Mouse (Mus musculus) cerebellum, adult 2 months (tissue): Measurements from ENCODE around the gene Ppp1r35.

Source experiments
- CTCF ChIP-seq: fragments of 200-500 bp; IDR thresholded peaks from 2 replicates; pipeline ENCODE4 v1.5.1; 2011; ENCODE audit warnings: low read depth, mild to moderate bottlenecking, control low read depth, low read length, moderate library complexity, borderline replicate concordance; ENCODE audit not compliant: insufficient read depth
- POLR2A ChIP-seq: fragments of 200-500 bp; IDR thresholded peaks from 2 replicates; pipeline ENCODE4 v1.6.1; 2011; ENCODE audit warnings: low read length, control low read depth, borderline replicate concordance; ENCODE audit not compliant: insufficient read depth

- TF ChIP-seq POLR2A = no peak
- no peak for TF ChIP-seq CTCF
Measured at GRCm38 (mm10) chr5:137783901-137784540, 5.4 kb downstream of the Ppp1r35 start.
